Mouse (Mus musculus) CH12.LX (cell line): ENCODE data around the gene Sox2. TPM values are rescaled to one million over a fixed set of nuclear protein-coding genes. Genes with fewer than 3 reads are reported as not detected.

Source experiments
- DNase-seq: peaks from one replicate; pipeline ENCODE4 v3.0.0-alpha.2; 2013; ENCODE audit errors: extremely low read depth
- H3K27ac ChIP-seq: 2 replicates; pipeline ENCODE4 v1.5.1; 2012; ENCODE audit warnings: low read depth, mild to moderate bottlenecking, control low read depth, moderate library complexity; ENCODE audit not compliant: insufficient read depth
- H3K27me3 ChIP-seq: replicated peaks from 2 replicates; pipeline ENCODE3; 2012; ENCODE audit warnings: inconsistent platforms
- H3K36me3 ChIP-seq, 2 experiments: replicated peaks in 1 of 2; 2 replicates each; pipeline versions ENCODE3 to v1.6.1; 2012; ENCODE audit warnings: inconsistent platforms in 1 of 2, low read length in 1 of 2, mild to moderate bottlenecking in 1 of 2, mixed read lengths in 1 of 2, moderate library complexity in 1 of 2; ENCODE audit not compliant: control insufficient read depth in 1 of 2, insufficient read depth in 1 of 2
- H3K4me1 ChIP-seq, 2 experiments: 2 replicates each; pipeline ENCODE4 v1.6.1; 2012; ENCODE audit warnings: inconsistent platforms in 1 of 2, moderate library complexity in 1 of 2; ENCODE audit not compliant: insufficient read depth in 2 of 2, control insufficient read depth in 1 of 2
- H3K4me2 ChIP-seq: 2 replicates; pipeline ENCODE4 v1.6.1; 2012; ENCODE audit warnings: low read depth, mild to moderate bottlenecking, control low read depth; ENCODE audit not compliant: poor library complexity, insufficient read depth, severe bottlenecking
- H3K4me3 ChIP-seq, 3 experiments: fragments of 150-350 bp in 1 of 3; sonication (generic) in 1 of 3; replicated peaks in 1 of 3; 2 replicates each; pipeline versions ENCODE3 to v1.5.1; 2011 to 2012; ENCODE audit warnings: low read depth in 2 of 3, low read length in 2 of 3, mild to moderate bottlenecking in 2 of 3, moderate library complexity in 2 of 3, control low read depth in 1 of 3, improper control_type of control experiment in 1 of 3, inconsistent platforms in 1 of 3, mixed read lengths in 1 of 3; ENCODE audit not compliant: poor library complexity in 1 of 3
- H3K79me2 ChIP-seq: replicated peaks from 2 replicates; pipeline ENCODE4 v1.6.1; 2012; ENCODE audit warnings: mild to moderate bottlenecking, moderate library complexity; ENCODE audit not compliant: control insufficient read depth, poor library complexity, insufficient read depth, severe bottlenecking; ENCODE audit errors: extremely low read depth
- H3K9ac ChIP-seq: 2 replicates; pipeline ENCODE4 v1.6.1; 2012; ENCODE audit warnings: low read depth, mild to moderate bottlenecking, control low read depth, moderate library complexity; ENCODE audit not compliant: insufficient read depth
- H3K9me3 ChIP-seq: replicated peaks from 2 replicates; pipeline ENCODE3; 2012; ENCODE audit warnings: low read length, inconsistent platforms, mixed read lengths
- BHLHE40 ChIP-seq: IDR thresholded peaks from 2 replicates; pipeline ENCODE4 v1.6.1; 2011; ENCODE audit warnings: mild to moderate bottlenecking, low read depth, low read length, improper control_type of control experiment
- EP300 ChIP-seq: IDR thresholded peaks from 2 replicates; pipeline ENCODE4 v1.6.1; 2011; ENCODE audit warnings: low read length, improper control_type of control experiment
- ETS1 ChIP-seq: conservative IDR thresholded peaks from 2 replicates; pipeline ENCODE4 v1.6.1; 2012; ENCODE audit warnings: low read depth, mild to moderate bottlenecking, inconsistent platforms, low read length, improper control_type of control experiment, moderate library complexity
- GABPA ChIP-seq: IDR thresholded peaks from 2 replicates; pipeline ENCODE4 v1.6.1; 2012; ENCODE audit warnings: low read depth, low read length, improper control_type of control experiment, inconsistent platforms; ENCODE audit not compliant: insufficient replicate concordance
- HCFC1 ChIP-seq: IDR thresholded peaks from 2 replicates; pipeline ENCODE4 v1.6.1; 2012; ENCODE audit warnings: low read depth, mild to moderate bottlenecking, inconsistent platforms, low read length, improper control_type of control experiment
- MAFK ChIP-seq: IDR thresholded peaks from 2 replicates; pipeline ENCODE4 v1.6.1; 2011; ENCODE audit warnings: low read length, improper control_type of control experiment; ENCODE audit not compliant: insufficient replicate concordance
- MEF2A ChIP-seq: IDR thresholded peaks from 2 replicates; pipeline ENCODE4 v1.6.1; 2014; ENCODE audit warnings: low read depth, mild to moderate bottlenecking, inconsistent platforms, low read length, improper control_type of control experiment, borderline replicate concordance
- NRF1 ChIP-seq: IDR thresholded peaks from 2 replicates; pipeline ENCODE4 v1.6.1; 2014; ENCODE audit warnings: low read depth, mild to moderate bottlenecking, inconsistent platforms, low read length, improper control_type of control experiment, moderate library complexity
- POLR2AphosphoS2 ChIP-seq: IDR thresholded peaks from 2 replicates; pipeline ENCODE4 v1.6.1; 2011; ENCODE audit warnings: low read depth, low read length, improper control_type of control experiment
- SIN3A ChIP-seq: IDR thresholded peaks from 2 replicates; pipeline ENCODE4 v1.6.1; 2012; ENCODE audit warnings: low read length, improper control_type of control experiment, inconsistent platforms
- TCF12 ChIP-seq: IDR thresholded peaks from 2 replicates; pipeline ENCODE4 v1.6.1; 2014; ENCODE audit warnings: low read depth, mild to moderate bottlenecking, inconsistent platforms, low read length, improper control_type of control experiment
- UBTF ChIP-seq: IDR thresholded peaks from 2 replicates; pipeline ENCODE4 v1.6.1; 2012; ENCODE audit warnings: low read depth, mild to moderate bottlenecking, inconsistent platforms, low read length, improper control_type of control experiment, moderate library complexity
- USF1 ChIP-seq: IDR thresholded peaks from 2 replicates; pipeline ENCODE4 v1.6.1; 2014; ENCODE audit warnings: low read depth, mild to moderate bottlenecking, inconsistent platforms, low read length, improper control_type of control experiment
- USF2 ChIP-seq: conservative IDR thresholded peaks from 2 replicates; pipeline ENCODE4 v1.6.1; 2011; ENCODE audit warnings: low read depth, low read length, improper control_type of control experiment
- ZMIZ1 ChIP-seq: IDR thresholded peaks from 2 replicates; pipeline ENCODE4 v1.6.1; 2012; ENCODE audit warnings: low read depth, mild to moderate bottlenecking, inconsistent platforms, low read length, improper control_type of control experiment
- ZNF384 ChIP-seq: IDR thresholded peaks from 2 replicates; pipeline ENCODE4 v1.6.1; 2012; ENCODE audit warnings: low read depth, low read length, improper control_type of control experiment, inconsistent platforms
- dilution Hi-C: fragments of 300-500 bp; cut with MboI; formaldehyde crosslinking; loops from 2 replicates; pipeline ENCODE4 v1.14.3; 2020; ENCODE audit warnings: low sequenced_read_pairs; ENCODE audit not compliant: extremely low pct_unique_long_range_greater_than_20kb, extremely low pct_ligation_motif_present
- in situ Hi-C: fragments of 300-500 bp; cut with MboI; formaldehyde crosslinking; loops from 3 replicates; pipeline ENCODE4 v1.14.3; 2019; ENCODE audit warnings: low sequenced_read_pairs, low pct_ligation_motif_present, low pct_unique_long_range_greater_than_20kb, mixed read lengths
- polyA plus RNA-seq: library from polyadenylated mRNA; unstranded; fragments of >175 nt; gene quantifications from 2 replicates; pipeline ENCODE4 v1.2.1, GENCODE M21; 2012; ENCODE audit warnings: low read depth; ENCODE audit not compliant: insufficient read length
- total RNA-seq, 2 experiments: library from RNA; depleted of rRNA; stranded (reverse); fragments of 300-350 nt in 1 of 2; fragments of >200 nt in 1 of 2; gene quantifications; 2 replicates each; pipeline ENCODE4 v1.2.3; 2012 to 2014

Sox2 gene
- total and polyA plus RNA-seq, 3 experiments, result not detected

GRCm38 (mm10) chr3:34663701-34664635 lies 13.8 kb downstream of the Sox2 start:
- in situ Hi-C loops (no loop called here), dilution Hi-C loops (no loop called here)
- H3K27ac ChIP-seq, result no peak overlapping the region
- no peak overlapping the region for H3K4me3 ChIP-seq
- TF ChIP-seq HCFC1, result no peak
- no peak for TF ChIP-seq NRF1
- TF ChIP-seq BHLHE40, result no peak
- TF ChIP-seq ZMIZ1, result no peak
- no peak for TF ChIP-seq MAFK
- no peak overlapping the region for H3K9ac ChIP-seq
- no peaks in the 10 kb centered on the region for H3K27me3 ChIP-seq
- no peak overlapping the region for H3K4me2 ChIP-seq
- H3K9me3 ChIP-seq, result peaks cover 77% of the 10 kb centered on the region
- no peak for DNase-seq
- H3K4me1 ChIP-seq, result no peaks in the 10 kb centered on the region
- no peaks in the 10 kb centered on the region for H3K79me2 ChIP-seq
- no peaks in the 10 kb centered on the region for H3K36me3 ChIP-seq

GRCm38 (mm10) chr3:34664636-34665531 lies 14.7 kb downstream of the Sox2 start:
- TF ChIP-seq USF2 (no peak), USF1 (no peak), MEF2A (no peak), UBTF (no peak), GABPA (no peak), MAFK (no peak), POLR2AphosphoS2 (no peak), NRF1 (no peak), EP300 (no peak), HCFC1 (no peak), TCF12 (no peak), ZNF384 (no peak), ETS1 (no peak), SIN3A (no peak)
- Histone ChIP-seq H3K9me3 (peaks cover 80% of the 10 kb centered on the region), H3K4me1 (no peaks in the 10 kb centered on the region), H3K27ac (no peak overlapping the region), H3K79me2 (no peaks in the 10 kb centered on the region), H3K4me3 (no peak overlapping the region), H3K9ac (no peak overlapping the region), H3K27me3 (no peaks in the 10 kb centered on the region), H3K4me2 (no peak overlapping the region), H3K36me3 (no peaks in the 10 kb centered on the region)
- in situ Hi-C loops (no loop called here), dilution Hi-C loops (no loop called here)
- DNase-seq, result no peak
